Mouse (Mus musculus) small intestine, adult 2 months (tissue): ENCODE measurements at regions not wholly inside any gene's neighbourhood (a gene's known extent, or its start where the extent isn't known, plus 50 kb on each side); places are given as distances from the start of the nearest gene placed in this dataset.

ENCODE experiments used
- CTCF ChIP-seq: fragments of 200-500 bp; IDR thresholded peaks from 2 replicates; pipeline ENCODE4 v1.5.1; 2012; ENCODE audit warnings: low read depth, mild to moderate bottlenecking, control low read depth, inconsistent platforms, low read length, moderate library complexity, mixed read lengths; ENCODE audit not compliant: insufficient replicate concordance, insufficient read length; ENCODE audit errors: extremely low read depth
- POLR2A ChIP-seq: fragments of 200-500 bp; IDR thresholded peaks from 2 replicates; pipeline ENCODE4 v1.6.1; 2012; ENCODE audit warnings: low read depth, mild to moderate bottlenecking, control low read depth, inconsistent platforms, low read length, moderate library complexity

- TF ChIP-seq POLR2A, result no peak
- no peak for TF ChIP-seq CTCF
These were observed 337.9 kb upstream of the Maf start for GRCm38 (mm10) chr8:116045526-116045925.
